Mouse (Mus musculus) lung, embryonic 14.5 days (tissue): ENCODE results near the gene Glrx2. TPM values are rescaled to one million over a fixed set of nuclear protein-coding genes. Genes with fewer than 3 reads are reported as not detected.

ENCODE experiments used
- ATAC-seq: fragments of 200-750 bp; cut with Nextera tagmentation; 2 replicates; pipeline ENCODE4 v1.8.0; 2017; ENCODE audit warnings: mild to moderate bottlenecking, moderate TSS enrichment, moderate library complexity; ENCODE audit not compliant: insufficient read depth
- DNase-seq: peaks from one replicate; pipeline ENCODE4 v3.0.0-alpha.2; 2015
- H3K27ac ChIP-seq: fragments of 300-500 bp; sonication (generic); 2 replicates; pipeline ENCODE4 v1.5.1; 2014; ENCODE audit warnings: low read depth, mild to moderate bottlenecking, moderate library complexity
- H3K27me3 ChIP-seq: fragments of 300-500 bp; sonication (generic); 2 replicates; pipeline ENCODE4 v1.6.1; 2014; ENCODE audit warnings: low read length, control low read depth; ENCODE audit not compliant: insufficient read depth
- H3K36me3 ChIP-seq: fragments of 300-500 bp; sonication (generic); 2 replicates; pipeline ENCODE4 v1.6.1; 2014; ENCODE audit warnings: control low read depth; ENCODE audit not compliant: insufficient read depth
- H3K4me1 ChIP-seq: fragments of 300-500 bp; sonication (generic); 2 replicates; pipeline ENCODE4 v1.6.1; 2014; ENCODE audit warnings: antibody characterized with exemption, control low read depth; ENCODE audit not compliant: insufficient read depth
- H3K4me2 ChIP-seq: fragments of 300-500 bp; sonication (generic); 2 replicates; pipeline ENCODE4 v1.6.1; 2014; ENCODE audit warnings: mild to moderate bottlenecking
- H3K4me3 ChIP-seq: fragments of 300-500 bp; sonication (generic); 2 replicates; pipeline ENCODE4 v1.5.1; 2014; ENCODE audit warnings: low read depth, low read length
- H3K9ac ChIP-seq: fragments of 300-500 bp; sonication (generic); 2 replicates; pipeline ENCODE4 v1.6.1; 2014
- H3K9me3 ChIP-seq: fragments of 300-500 bp; sonication (generic); 2 replicates; pipeline ENCODE4 v1.6.1; 2016; ENCODE audit warnings: low read depth, low read length, control low read depth
- CTCF ChIP-seq: IDR thresholded peaks from 2 replicates; pipeline ENCODE4 v1.5.1; 2016; ENCODE audit warnings: antibody characterized with exemption, low read depth
- WGBS: fragments of 180-500 bp; shearing (Covaris S2); extraction: QIAGEN DNeasy Blood & Tissue Kit; methylation state at CpG from one replicate; pipeline ENCODE4 v1.1.7; 2014; 5-methylcytosine and 5-hydroxymethylcytosine counted together
- polyA plus RNA-seq: library from polyadenylated mRNA; unstranded; fragments of >200 nt; fragmentation: Nextera tagmentation; extraction: Ambion mirVana; gene quantifications from 2 replicates; pipeline ENCODE4 v1.2.1, GENCODE M21; 2014

Glrx2 gene
- polyA plus RNA-seq, 1 experiment from 2014 or later, result 69.1 TPM

- Histone ChIP-seq H3K4me3 (no peak overlapping the region), H3K9me3 (no peaks in the 10 kb centered on the region), H3K36me3 (peaks cover 24% of the 10 kb centered on the region), H3K9ac (no peak overlapping the region), H3K27ac (no peak overlapping the region), H3K4me1 (no peaks in the 10 kb centered on the region), H3K27me3 (no peaks in the 10 kb centered on the region), H3K4me2 (no peak overlapping the region)
- DNase-seq (no peak), ATAC-seq (no peak)
- no peak for TF ChIP-seq CTCF
- 81% methylated on average over 10 of the region's 10 CpGs for WGBS
These were observed 29.7 kb downstream of the Glrx2 start for GRCm38 (mm10) chr1:143745871-143746270.

GRCm38 (mm10) chr1:143762159-143762558 lies 46.0 kb downstream of the Glrx2 start:
- DNase-seq, result no peak
- Histone ChIP-seq H3K27me3 (no peaks in the 10 kb centered on the region), H3K36me3 (peaks cover 60% of the 10 kb centered on the region), H3K27ac (no peak overlapping the region), H3K4me1 (no peaks in the 10 kb centered on the region), H3K9ac (no peak overlapping the region), H3K9me3 (no peaks in the 10 kb centered on the region), H3K4me2 (no peak overlapping the region), H3K4me3 (no peak overlapping the region)
- no peak for TF ChIP-seq CTCF
- ATAC-seq, result no peak
- 87% methylated on average over 8 of the region's 8 CpGs for WGBS

DNA sequence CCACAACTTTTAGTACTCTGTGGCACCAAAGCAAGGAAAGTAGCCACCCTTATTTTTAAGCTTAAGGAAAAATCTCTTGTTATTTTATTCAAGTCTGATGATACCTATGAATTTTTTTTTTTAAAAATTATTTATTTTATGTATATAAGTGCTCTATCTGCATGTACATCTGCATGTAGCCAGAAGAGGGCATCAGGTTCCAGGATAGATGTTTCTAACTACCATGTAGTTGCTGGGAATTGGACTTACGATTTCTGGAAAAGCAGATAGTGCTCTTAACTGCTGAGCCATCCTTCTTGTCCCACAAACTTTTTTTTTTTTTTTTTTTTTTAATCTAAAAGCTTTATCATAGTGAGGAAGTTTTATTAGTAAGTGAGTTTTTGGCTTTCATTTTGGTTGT lies 48.3 kb downstream of the Glrx2 start:
- no peaks in the 10 kb centered on the region for H3K9me3 ChIP-seq
- TF ChIP-seq CTCF, result no peak; the same call in 1 of the 2 replicates
- H3K4me3 ChIP-seq, result no peak overlapping the region
- no peak overlapping the region for H3K9ac ChIP-seq
- ATAC-seq (no peak), DNase-seq (peak; percentile 15)
- no peak overlapping the region for H3K27ac ChIP-seq
- no peaks in the 10 kb centered on the region for H3K4me1 ChIP-seq
- peaks cover 44% of the 10 kb centered on the region for H3K36me3 ChIP-seq
- H3K27me3 ChIP-seq, result no peaks in the 10 kb centered on the region
- no peak overlapping the region for H3K4me2 ChIP-seq
- 69% methylated on average over 1 of the region's 1 CpGs for WGBS

- Histone ChIP-seq H3K4me1 (no peaks in the 10 kb centered on the region), H3K4me2 (no peak overlapping the region), H3K9me3 (no peaks in the 10 kb centered on the region), H3K4me3 (no peak overlapping the region), H3K9ac (no peak overlapping the region), H3K27me3 (no peaks in the 10 kb centered on the region), H3K27ac (no peak overlapping the region), H3K36me3 (peaks cover 36% of the 10 kb centered on the region)
- ATAC-seq, result no peak
- TF ChIP-seq CTCF, result no peak
- 69% methylated on average over 4 of the region's 4 CpGs for WGBS
- no peak for DNase-seq
These were observed 49.7 kb downstream of the Glrx2 start for GRCm38 (mm10) chr1:143765801-143766200.

- no peak for ATAC-seq
- no peak overlapping the region for H3K4me3 ChIP-seq
- DNase-seq, result no peak
- H3K9ac ChIP-seq, result no peak overlapping the region
- no peaks in the 10 kb centered on the region for H3K9me3 ChIP-seq
- WGBS, result 82% methylated on average over 6 of the region's 6 CpGs
- H3K4me2 ChIP-seq, result no peak overlapping the region
- H3K36me3 ChIP-seq, result peaks cover 32% of the 10 kb centered on the region
- TF ChIP-seq CTCF, result no peak
- H3K4me1 ChIP-seq, result no peaks in the 10 kb centered on the region
- no peak overlapping the region for H3K27ac ChIP-seq
- no peaks in the 10 kb centered on the region for H3K27me3 ChIP-seq
These were observed 50.1 kb downstream of the Glrx2 start for GRCm38 (mm10) chr1:143766238-143766637.

- Histone ChIP-seq H3K27me3 (no peaks in the 10 kb centered on the region), H3K4me2 (peak overlapping the region; percentile 35; the same call in 1 of the 2 replicates), H3K4me3 (no peak overlapping the region), H3K4me1 (peaks cover 4% of the 10 kb centered on the region; the same call in 1 of the 2 replicates), H3K27ac (peak overlapping the region; percentile 26; the same call in 1 of the 2 replicates), H3K9ac (peak overlapping the region; percentile 2; the same call in 1 of the 2 replicates), H3K36me3 (peaks cover 16% of the 10 kb centered on the region), H3K9me3 (no peaks in the 10 kb centered on the region)
- no peak for TF ChIP-seq CTCF
- ATAC-seq (peak; percentile 75), DNase-seq (peak; percentile 48)
- 35% methylated on average over 20 of the region's 20 CpGs for WGBS
These were observed 54.4 kb downstream of the Glrx2 start for GRCm38 (mm10) chr1:143770444-143771109.

- TF ChIP-seq CTCF, result no peak
- no peak overlapping the region for H3K4me3 ChIP-seq
- ATAC-seq (no peak), DNase-seq (no peak)
- 57% methylated on average over 7 of the region's 7 CpGs for WGBS
- no peaks in the 10 kb centered on the region for H3K27me3 ChIP-seq
- H3K4me1 ChIP-seq, result peaks cover 4% of the 10 kb centered on the region; the same call in 1 of the 2 replicates
- H3K36me3 ChIP-seq, result 0 out of 2 replicates have a peak, but pooled peaks cover 3% of the 10 kb centered on the region
- H3K27ac ChIP-seq, result no peak overlapping the region
- H3K4me2 ChIP-seq, result no peak overlapping the region
- H3K9me3 ChIP-seq, result no peaks in the 10 kb centered on the region
- no peak overlapping the region for H3K9ac ChIP-seq
These were observed 56.9 kb downstream of the Glrx2 start for GRCm38 (mm10) chr1:143773082-143773481.
